Mouse (Mus musculus): Measurements from ENCODE around the gene Erp29. TPM values are rescaled to one million over a fixed set of nuclear protein-coding genes. Genes with fewer than 3 reads are reported as not detected.

Erp29 gene
- polyA plus RNA-seq, 1 experiment from 2014 or later = 117 TPM

GRCm38 (mm10) chr5:121422787-121423186, 29.5 kb downstream of the Erp29 start:
- no peak for ATAC-seq (ENCODE audit: insufficient read depth)
- Histone ChIP-seq H3K4me2 (no peak overlapping the region), H3K27me3 (ENCODE audit: insufficient read depth, low read length) (no peaks in the 10 kb centered on the region), H3K4me1 (ENCODE audit: insufficient read depth) (no peaks in the 10 kb centered on the region), H3K9ac (no peak overlapping the region), H3K36me3 (ENCODE audit: insufficient read depth) (peaks cover 99% of the 10 kb centered on the region), H3K27ac (ENCODE audit: low read depth) (no peak overlapping the region), H3K4me3 (ENCODE audit: low read depth, low read length) (no peak overlapping the region), H3K9me3 (ENCODE audit: low read depth, low read length) (no peaks in the 10 kb centered on the region)
- no peak for TF ChIP-seq CTCF (IDR thresholded peaks at IDR 0.05; ENCODE audit: low read depth)
- WGBS = 94% methylated on average over 6 of the region's 6 CpGs
- no peak for DNase-seq

- Histone ChIP-seq H3K9ac (no peak overlapping the region), H3K9me3 (ENCODE audit: low read depth, low read length) (no peaks in the 10 kb centered on the region), H3K27ac (ENCODE audit: low read depth) (no peak overlapping the region), H3K4me2 (no peak overlapping the region), H3K4me1 (ENCODE audit: insufficient read depth) (no peaks in the 10 kb centered on the region), H3K27me3 (ENCODE audit: insufficient read depth, low read length) (no peaks in the 10 kb centered on the region), H3K4me3 (ENCODE audit: low read depth, low read length) (no peak overlapping the region), H3K36me3 (ENCODE audit: insufficient read depth) (peaks cover 99% of the 10 kb centered on the region)
- WGBS = 91% methylated on average over 9 of the region's 9 CpGs
- ATAC-seq (ENCODE audit: insufficient read depth) (no peak), DNase-seq (no peak)
- no peak for TF ChIP-seq CTCF (IDR thresholded peaks at IDR 0.05; ENCODE audit: low read depth)
These were observed 31.6 kb downstream of the Erp29 start for GRCm38 (mm10) chr5:121420721-121421120.

- DNase-seq = no peak
These were observed 41.3 kb downstream of the Erp29 start for GRCm38 (mm10) chr5:121410975-121411374.

GRCm38 (mm10) chr5:121407856-121408255, 44.5 kb downstream of the Erp29 start:
- ATAC-seq (ENCODE audit: insufficient read depth) (no peak), DNase-seq (no peak)
- Histone ChIP-seq H3K9ac (no peak overlapping the region), H3K36me3 (ENCODE audit: insufficient read depth) (peaks cover 65% of the 10 kb centered on the region), H3K4me1 (ENCODE audit: insufficient read depth) (no peaks in the 10 kb centered on the region), H3K27me3 (ENCODE audit: insufficient read depth, low read length) (no peaks in the 10 kb centered on the region), H3K4me2 (no peak overlapping the region), H3K4me3 (ENCODE audit: low read depth, low read length) (no peak overlapping the region), H3K27ac (ENCODE audit: low read depth) (no peak overlapping the region), H3K9me3 (ENCODE audit: low read depth, low read length) (no peaks in the 10 kb centered on the region)
- WGBS = 84% methylated on average over 8 of the region's 8 CpGs
- TF ChIP-seq CTCF (IDR thresholded peaks at IDR 0.05; ENCODE audit: low read depth) = no peak

More at GRCm38 (mm10) chr5:121410975-121411374, 41.3 kb downstream of the Erp29 start:
- no peaks in the 10 kb centered on the region for H3K27me3 ChIP-seq (ENCODE audit: insufficient read depth, low read length)
- H3K36me3 ChIP-seq (ENCODE audit: insufficient read depth) = peaks cover 88% of the 10 kb centered on the region
- TF ChIP-seq CTCF (IDR thresholded peaks at IDR 0.05; ENCODE audit: low read depth) = no peak
- H3K4me2 ChIP-seq = no peak overlapping the region
- no peaks in the 10 kb centered on the region for H3K9me3 ChIP-seq (ENCODE audit: low read depth, low read length)
- H3K9ac ChIP-seq = no peak overlapping the region
- no peak overlapping the region for H3K4me3 ChIP-seq (ENCODE audit: low read depth, low read length)
- no peak overlapping the region for H3K27ac ChIP-seq (ENCODE audit: low read depth)
- WGBS = 91% methylated on average over 4 of the region's 4 CpGs
- no peak for ATAC-seq (ENCODE audit: insufficient read depth)
- no peaks in the 10 kb centered on the region for H3K4me1 ChIP-seq (ENCODE audit: insufficient read depth)

GRCm38 (mm10) chr5:121400849-121401248, 51.5 kb downstream of the Erp29 start:
- no peak for TF ChIP-seq CTCF (IDR thresholded peaks at IDR 0.05; ENCODE audit: low read depth)

GRCm38 (mm10) chr5:121400064-121400463, 52.2 kb downstream of the Erp29 start:
- no peaks in the 10 kb centered on the region for H3K9me3 ChIP-seq (ENCODE audit: low read depth, low read length)
- peaks cover 7% of the 10 kb centered on the region; the same call in 1 of the 2 replicates for H3K4me1 ChIP-seq (ENCODE audit: insufficient read depth)
- peaks cover 21% of the 10 kb centered on the region; the same call in 1 of the 2 replicates for H3K36me3 ChIP-seq (ENCODE audit: insufficient read depth)
- WGBS = 50% methylated on average over 5 of the region's 5 CpGs
- no peak overlapping the region for H3K9ac ChIP-seq
- DNase-seq (peak; percentile 8), ATAC-seq (ENCODE audit: insufficient read depth) (no peak)
- no peak overlapping the region for H3K4me3 ChIP-seq (ENCODE audit: low read depth, low read length)
- no peak overlapping the region for H3K27ac ChIP-seq (ENCODE audit: low read depth)
- no peak for TF ChIP-seq CTCF (IDR thresholded peaks at IDR 0.05; ENCODE audit: low read depth)
- no peaks in the 10 kb centered on the region for H3K27me3 ChIP-seq (ENCODE audit: insufficient read depth, low read length)
- H3K4me2 ChIP-seq = no peak overlapping the region

More at GRCm38 (mm10) chr5:121400849-121401248, 51.5 kb downstream of the Erp29 start:
- no peak overlapping the region for H3K4me3 ChIP-seq (ENCODE audit: low read depth, low read length)
- H3K9ac ChIP-seq = no peak overlapping the region
- peaks cover 21% of the 10 kb centered on the region; the same call in 1 of the 2 replicates for H3K36me3 ChIP-seq (ENCODE audit: insufficient read depth)
- H3K4me1 ChIP-seq (ENCODE audit: insufficient read depth) = peaks cover 7% of the 10 kb centered on the region; the same call in 1 of the 2 replicates
- H3K27me3 ChIP-seq (ENCODE audit: insufficient read depth, low read length) = no peaks in the 10 kb centered on the region
- H3K9me3 ChIP-seq (ENCODE audit: low read depth, low read length) = no peaks in the 10 kb centered on the region
- 84% methylated on average over 5 of the region's 5 CpGs for WGBS
- H3K4me2 ChIP-seq = no peak overlapping the region
- no peak for ATAC-seq (ENCODE audit: insufficient read depth)
- H3K27ac ChIP-seq (ENCODE audit: low read depth) = no peak overlapping the region
- no peak for DNase-seq

GRCm38 (mm10) chr5:121399540-121399939, 52.8 kb downstream of the Erp29 start:
- Histone ChIP-seq H3K27ac (ENCODE audit: low read depth) (no peak overlapping the region), H3K9me3 (ENCODE audit: low read depth, low read length) (no peaks in the 10 kb centered on the region), H3K4me3 (ENCODE audit: low read depth, low read length) (peak overlapping the region; percentile 97), H3K4me1 (ENCODE audit: insufficient read depth) (peaks cover 7% of the 10 kb centered on the region; the same call in 1 of the 2 replicates), H3K27me3 (ENCODE audit: insufficient read depth, low read length) (no peaks in the 10 kb centered on the region), H3K4me2 (peak overlapping the region; percentile 93), H3K9ac (no peak overlapping the region), H3K36me3 (ENCODE audit: insufficient read depth) (peaks cover 21% of the 10 kb centered on the region; the same call in 1 of the 2 replicates)
- 88% methylated on average over 5 of the region's 5 CpGs for whole genome bisulfite sequencing
- DNase-seq = no peak
- no peak for ATAC-seq (ENCODE audit: insufficient read depth)
- no peak for TF ChIP-seq CTCF (IDR thresholded peaks at IDR 0.05; ENCODE audit: low read depth)

All from lung, embryonic 14.5 days (tissue).